Mouse (Mus musculus) layer of hippocampus, adult 18-20 months (tissue): ENCODE measurements around the gene Fkbp15. TPM values are rescaled to one million over a fixed set of nuclear protein-coding genes. Genes with fewer than 3 reads are reported as not detected.
A peak's percentile ranks its signal among the peaks of the same experiment; 100 is the strongest.

Source experiments
- DNase-seq, 2 experiments: peaks; one replicate each; pipeline ENCODE4 v3.0.0; 2022; ENCODE audit warnings: low spot score in 2 of 2
- total RNA-seq, 2 experiments: library from RNA; stranded (reverse); gene quantifications; 2 replicates each; pipeline ENCODE4 v1.2.3; 2021

Gene Fkbp15
- total RNA-seq, 2 experiments from 2014 or later: 38.2 to 38.4 TPM

DNA sequence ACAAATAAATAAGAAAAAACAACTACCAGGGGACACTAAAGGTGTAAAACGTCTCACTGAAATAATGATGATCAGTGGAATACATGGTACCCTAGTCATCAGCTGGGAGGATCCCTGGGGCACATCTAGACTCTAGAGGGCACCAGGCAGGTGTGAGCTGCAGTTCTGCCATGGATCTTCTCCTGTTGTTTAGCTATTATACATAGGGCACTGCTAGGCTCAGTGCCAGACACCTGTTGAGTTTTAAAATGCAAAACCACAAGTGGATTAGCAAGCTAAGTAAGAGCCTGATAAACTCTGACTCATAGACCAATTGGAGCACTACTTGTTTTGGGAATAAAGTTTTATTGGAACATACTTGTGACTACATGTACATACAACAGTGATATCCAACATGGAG is 42.1 kb downstream of the Fkbp15 start:
- DNase-seq: no peak

DNA sequence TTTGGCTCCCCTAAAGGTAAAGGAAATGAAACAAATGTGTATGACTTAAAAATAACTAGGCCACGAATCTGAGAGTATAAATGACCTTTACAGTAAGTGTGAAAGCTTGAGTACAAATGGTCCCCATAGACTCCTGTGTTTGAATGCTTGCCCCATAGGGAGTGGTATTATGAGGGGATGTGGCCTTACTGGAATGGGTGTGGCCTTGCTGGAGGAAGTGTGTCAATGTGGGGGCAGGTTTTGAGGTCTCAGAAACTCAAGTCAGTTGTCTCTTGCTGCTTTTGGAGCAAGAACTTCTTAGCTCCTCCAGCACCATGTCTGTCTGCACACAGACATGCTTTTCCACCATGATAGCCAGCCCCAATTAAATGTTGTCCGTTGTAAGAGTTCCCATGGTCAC is 43.9 kb downstream of the Fkbp15 start:
- DNase-seq: no peak

DNA sequence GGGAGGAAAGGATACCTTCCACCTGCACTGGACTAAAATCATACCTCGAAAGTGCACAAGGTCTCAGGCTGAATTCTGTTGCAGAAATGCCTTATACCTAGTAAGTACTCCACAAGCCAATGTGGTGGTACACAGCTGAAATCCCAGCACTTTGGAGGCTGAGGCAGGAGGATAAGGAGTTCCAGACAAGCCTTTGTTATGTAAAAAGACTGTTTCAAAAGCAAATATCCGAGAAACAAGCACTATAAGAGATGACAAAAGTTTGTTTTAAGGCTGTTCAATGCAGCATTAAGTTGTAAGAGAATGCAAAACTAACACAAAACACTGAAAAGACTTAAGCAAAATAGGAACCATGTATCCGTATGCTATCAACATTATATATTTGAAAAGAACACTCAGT is 45.8 kb downstream of the Fkbp15 start:
- DNase-seq: no peak

DNA sequence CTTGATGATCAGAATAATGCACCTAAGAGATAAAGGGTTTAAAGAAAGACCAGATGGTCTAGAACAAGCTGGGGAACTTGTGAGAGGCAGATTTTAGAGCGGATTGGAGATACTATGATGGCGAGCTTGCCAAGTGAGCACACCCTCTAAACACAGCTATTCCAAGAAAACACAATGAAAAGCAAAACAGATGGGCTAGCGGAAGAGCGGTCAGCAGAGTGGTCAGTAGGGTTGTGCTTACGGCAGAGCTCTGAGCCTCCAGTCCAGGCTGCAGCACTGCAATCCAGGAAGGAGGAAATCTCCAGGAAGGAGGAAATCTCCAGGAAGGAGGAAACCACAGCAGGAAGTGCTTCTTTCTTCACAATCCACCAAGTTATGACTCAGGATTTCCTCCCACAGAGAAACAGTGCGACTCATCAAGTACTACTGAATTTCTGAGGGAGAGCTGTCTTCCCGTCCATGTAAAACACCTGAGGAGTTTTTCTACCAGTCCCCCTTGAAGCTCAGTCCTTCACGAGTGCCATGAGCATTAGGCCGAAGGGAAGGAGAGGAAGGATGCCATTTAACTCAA is 46.6 kb downstream of the Fkbp15 start:
- DNase-seq: no peak

DNA sequence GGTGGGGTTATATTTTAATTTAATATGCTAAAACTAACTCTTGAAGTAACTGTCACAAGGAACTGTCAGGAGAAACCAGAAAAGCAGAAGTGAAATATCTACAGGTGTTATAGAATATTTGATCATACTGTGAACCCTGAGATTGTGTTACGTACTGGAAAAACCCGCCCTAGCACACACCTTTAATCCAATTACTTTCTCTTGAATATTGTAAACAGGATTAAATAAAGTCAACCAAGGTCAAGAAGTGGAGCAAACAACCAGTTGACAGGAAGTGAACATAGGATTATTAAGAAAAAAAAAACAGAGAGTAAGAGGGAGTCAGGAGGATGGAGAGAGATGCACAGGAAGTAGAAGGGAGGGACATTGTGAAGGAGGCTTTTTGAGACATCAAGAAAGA is 47.5 kb downstream of the Fkbp15 start:
- DNase-seq: no peak

DNA sequence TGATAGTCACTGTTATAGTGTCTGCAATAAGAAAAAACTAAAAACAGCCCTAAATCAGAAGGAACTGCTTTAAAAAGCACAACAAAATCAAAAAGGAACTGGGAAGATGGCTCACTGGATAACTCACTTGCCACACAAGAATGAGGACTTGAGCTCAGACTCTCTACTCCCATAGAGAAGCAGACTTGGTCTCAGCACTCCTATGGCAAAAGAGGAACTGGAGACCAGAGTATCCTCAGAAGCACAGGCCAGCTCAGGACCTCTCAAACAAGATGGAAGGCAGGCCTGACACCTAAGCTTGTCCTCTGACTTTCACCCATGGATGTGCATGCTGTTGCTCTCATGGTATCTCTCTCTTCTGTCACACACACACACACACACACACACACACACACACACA is 51.9 kb downstream of the Fkbp15 start:
- no peak for DNase-seq

DNA sequence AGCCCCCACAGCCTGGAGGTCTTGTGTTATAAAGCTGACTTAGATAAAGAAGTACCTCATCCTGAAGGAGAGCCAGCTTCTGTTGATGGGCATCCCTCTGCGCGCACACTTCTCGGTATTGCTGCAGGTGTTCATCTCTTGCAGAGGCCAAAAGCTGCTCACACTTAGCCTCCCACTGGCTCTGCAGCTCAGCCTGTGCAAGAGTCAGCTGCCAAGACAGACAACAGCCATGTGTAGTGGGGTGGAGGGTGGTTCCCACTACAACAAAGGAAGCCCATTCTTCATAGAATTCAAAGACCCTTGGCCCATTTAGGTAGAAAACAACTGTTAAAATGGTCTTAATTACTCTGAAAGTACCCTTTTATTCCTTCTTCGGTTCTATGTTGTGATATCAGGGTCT is 53.5 kb downstream of the Fkbp15 start:
- no peak for DNase-seq

DNA sequence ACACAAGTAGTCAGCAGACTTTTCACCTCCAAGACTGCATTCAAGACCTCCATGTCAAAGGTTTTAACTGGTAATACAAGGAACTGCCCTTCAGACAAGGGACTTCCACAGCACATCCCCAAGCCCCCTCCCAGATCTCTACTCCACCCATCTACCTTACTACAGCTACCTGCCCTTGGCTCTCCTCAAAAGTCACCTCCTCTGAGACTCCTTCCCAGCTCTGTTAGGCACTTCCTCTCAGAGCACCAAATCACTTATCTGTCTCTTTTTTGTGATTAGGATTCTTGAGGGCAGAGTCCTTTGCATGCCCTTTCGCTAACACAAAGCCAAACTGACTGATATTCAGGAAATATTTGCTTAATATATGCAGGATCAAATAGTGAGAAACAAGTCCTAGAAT is 54.0 kb downstream of the Fkbp15 start:
- DNase-seq: no peak

DNA sequence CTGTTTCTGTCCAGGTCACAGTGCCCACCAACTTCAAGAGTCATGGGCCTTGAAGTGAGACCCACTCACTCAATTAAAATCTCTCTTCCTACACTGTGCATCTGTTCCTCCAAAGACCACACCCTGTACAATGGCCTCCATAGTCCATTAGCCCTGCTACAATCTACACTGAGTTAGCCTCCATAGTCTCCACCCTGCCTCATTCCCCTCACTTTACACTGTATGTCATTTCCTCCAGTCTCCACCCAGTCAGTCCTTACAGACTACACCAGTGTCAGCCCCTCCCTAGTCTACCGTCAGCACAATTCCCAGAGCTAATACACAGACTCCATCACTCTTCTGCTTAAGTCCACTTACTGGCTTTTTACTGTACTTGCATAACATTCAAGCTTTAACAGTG is 57.1 kb downstream of the Fkbp15 start:
- no peak for DNase-seq

DNA sequence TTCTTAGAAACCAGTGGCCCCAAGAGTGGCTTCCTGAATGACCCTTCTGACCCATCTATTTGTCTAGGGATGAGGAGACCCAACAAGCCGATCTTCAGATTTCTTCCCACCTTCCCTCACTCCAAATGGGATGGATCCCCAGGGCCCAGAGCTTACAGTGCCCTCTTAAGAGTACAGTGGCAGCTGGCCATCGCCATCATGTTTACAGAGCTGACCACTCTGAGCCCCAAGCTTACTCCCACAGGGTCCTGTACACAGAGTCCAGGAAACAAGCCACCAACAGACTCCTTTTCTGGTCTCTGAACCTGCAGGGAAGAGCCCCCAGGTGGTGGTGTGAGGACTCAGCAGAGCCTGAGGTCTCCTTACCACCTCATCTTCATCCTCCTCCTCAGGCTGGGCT is 57.6 kb downstream of the Fkbp15 start:
- DNase-seq: no peak

DNA sequence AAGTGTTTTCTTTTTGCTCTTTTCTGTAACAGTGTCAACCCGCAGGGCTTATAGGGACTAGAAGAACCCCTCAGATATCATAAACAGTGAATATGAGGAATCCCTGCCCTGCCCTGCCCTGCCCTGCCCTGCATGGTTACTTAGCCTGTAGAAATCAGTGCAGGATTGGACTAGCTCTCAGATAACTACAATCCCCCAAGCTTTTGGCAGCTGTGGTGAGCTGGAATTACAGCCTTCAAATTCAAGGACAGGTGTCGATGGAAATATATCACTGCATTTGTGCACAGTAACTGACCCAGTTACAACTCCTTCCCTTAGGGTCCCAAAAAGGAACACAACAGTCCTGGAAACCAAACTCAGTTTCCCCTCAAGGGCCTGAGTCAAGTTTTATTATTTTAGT is 60.3 kb downstream of the Fkbp15 start:
- no peak for DNase-seq

DNA sequence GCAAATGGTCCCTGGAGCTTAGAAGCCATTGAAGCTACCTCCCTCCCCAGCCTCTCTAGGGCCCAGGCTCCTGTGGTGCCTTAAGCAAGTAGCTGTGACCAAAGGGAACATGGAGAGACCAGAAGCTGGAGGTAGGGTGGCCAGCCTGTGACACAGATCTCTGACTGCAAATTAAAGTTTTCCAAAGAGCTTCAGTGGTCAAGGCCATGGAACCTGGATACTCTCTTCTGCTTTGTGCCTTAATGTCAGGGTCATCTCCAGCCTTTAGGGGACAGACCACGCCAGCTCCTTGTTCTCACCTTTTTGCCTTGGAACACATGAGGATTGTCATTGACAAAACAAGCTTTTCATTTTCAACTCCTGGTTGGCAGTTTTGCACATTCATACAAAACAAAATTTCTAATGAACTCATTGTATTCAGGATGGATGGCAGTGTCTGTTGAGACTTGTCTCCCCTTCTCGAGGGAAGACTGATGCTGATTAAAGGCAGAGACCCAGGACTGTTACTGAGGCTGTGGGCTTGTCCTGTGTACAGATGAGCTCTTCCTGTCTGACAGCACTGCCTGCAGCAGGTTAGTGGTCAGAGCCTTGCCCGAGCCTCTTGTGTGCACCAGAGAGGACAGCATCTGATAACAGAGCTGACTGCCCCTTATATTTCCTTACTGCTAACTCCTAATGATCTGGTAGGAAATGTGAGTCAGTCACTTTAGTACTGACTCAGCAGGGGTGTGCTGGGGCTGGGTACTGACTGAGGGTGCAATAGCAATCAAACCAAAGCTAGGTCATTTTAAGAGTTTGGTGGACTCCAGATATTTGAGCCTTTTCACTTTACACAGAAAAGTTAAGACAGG is 62.8 kb downstream of the Fkbp15 start:
- no peak for DNase-seq

DNA sequence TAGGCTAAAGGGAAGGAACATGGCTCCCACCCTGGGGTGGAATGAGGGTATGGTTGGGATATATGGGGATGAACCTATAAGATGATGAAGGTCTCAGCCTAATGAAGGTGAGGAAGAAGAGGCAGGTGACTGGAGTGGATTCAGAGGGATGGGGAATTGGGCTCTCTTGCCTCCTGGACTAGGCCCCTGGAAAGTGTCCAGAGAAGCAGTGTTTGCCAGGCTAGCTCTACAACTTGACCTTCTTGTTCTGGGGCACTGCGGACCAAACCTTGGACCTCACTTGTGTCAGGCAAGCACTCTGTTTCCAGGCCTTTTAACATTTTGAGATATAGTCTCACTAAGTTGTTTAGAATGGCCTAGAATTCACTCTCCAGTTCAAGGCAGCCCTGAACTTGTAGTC is 65.6 kb downstream of the Fkbp15 start:
- no peak for DNase-seq

DNA sequence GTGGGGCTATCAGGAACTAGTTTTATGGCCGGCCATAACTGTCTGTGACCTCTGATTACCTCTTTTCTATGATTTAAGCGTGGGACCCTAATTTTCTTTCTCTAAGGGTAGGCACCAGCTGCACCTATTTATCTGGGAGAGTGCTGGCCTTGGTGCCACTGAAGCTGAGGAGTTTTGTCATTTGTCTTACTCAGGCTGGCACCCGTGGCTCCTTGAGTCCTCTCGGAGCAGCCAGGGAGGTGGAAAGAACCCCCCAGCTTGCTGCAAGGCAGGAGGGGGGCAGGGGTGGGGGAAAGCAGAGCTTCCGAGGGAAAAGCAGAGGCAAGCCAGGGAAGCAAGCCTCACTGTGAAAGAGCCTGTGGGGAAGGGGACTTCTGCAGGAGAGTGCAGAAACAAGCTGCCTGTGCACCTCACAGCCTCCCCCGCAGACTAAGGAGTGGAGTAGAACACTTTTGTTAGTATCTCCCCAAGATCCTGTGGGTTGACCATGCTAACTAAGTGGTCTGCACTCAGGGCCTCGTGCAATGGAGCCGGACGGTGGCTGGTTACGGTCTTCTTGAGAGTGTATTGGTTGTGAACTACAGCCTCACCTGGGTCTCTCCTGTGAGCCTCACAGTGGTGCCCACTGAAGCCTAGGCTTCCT is 67.0 kb downstream of the Fkbp15 start:
- no peak for DNase-seq

DNA sequence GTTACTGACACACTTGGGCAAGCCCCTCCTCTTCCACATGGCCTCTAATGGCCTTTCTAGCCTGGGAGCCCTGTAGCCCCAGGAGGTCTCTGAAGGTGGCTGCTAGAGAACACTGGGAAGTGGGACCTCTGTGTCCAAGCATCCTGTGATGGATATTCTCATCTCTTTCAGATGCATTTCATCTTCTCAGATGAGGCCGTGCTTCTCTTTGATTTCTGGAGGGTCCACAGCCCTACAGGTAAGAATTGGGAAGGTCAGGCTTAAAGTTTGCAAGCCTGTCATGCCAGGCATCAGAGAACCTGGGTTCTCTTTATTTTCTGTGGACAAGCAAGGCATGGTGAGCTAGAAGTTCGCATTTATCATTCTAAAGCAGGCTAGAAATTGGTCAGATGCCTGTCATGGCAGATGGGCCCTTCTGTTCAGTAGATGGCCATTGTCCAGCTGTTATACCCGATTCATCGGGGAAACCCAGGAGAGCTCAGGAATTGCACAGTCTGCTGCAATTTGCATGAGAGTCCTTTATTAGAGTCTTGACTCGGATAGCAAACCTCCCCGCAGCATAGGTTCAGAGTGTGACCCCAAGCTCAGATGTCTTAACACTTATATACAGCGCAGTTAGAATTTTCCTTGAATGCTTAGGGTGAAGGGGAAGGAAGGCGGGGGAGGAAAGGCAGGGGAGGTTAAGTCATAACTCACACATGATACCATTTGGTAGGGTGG is 67.7 kb downstream of the Fkbp15 start:
- DNase-seq: no peak

DNA sequence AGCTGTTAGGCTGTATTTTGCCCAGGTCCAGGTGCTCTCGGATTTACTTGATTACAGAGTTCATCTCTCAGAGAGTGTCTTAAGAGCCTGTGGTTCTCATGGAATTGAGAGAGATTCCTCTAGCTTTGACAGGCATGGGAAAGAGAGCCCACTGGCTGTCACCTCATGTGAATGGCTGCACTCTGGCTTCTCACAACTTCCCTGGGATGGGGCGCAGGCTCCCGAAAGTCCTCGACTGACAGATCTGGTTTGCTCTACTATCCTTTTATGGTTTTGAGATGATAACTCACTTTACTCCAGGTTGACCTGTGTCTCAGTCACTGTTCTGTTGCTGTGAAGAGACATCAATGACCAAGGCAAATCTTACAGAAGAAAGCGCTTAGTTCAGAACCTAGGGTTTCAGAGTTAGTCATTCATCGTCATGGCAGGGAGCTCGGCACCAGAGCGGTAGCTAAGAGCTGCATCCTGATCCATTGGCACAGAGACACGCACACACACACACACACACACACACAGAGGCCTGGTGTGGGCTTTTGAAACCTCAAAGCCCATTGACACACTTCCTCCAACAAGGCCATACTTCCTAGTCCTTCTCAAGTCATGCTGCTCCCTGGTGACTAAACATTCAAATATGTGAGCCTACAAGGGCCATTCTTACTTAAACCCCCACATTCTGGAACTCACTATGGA is 69.4 kb downstream of the Fkbp15 start:
- no peak for DNase-seq

DNA sequence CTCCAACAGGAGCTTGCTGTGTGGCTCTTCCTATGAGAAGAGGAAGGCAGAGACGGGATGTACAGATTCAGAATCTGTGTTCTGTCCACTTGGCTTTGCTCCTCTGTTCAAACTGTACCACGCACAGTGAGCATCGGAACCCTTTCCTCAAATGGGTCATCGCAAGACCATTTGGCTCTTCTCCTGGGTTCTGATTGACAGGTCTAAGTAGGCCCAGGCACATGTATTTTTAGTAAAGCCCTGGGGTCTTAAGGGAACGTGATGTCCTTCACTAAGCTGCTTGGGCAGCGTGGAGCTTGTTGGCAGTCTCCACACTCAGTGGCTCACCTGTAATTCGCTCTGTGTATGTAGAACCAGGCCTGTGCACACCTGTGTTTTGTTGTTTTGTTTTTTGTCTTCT is 71.1 kb downstream of the Fkbp15 start:
- DNase-seq: no peak

DNA sequence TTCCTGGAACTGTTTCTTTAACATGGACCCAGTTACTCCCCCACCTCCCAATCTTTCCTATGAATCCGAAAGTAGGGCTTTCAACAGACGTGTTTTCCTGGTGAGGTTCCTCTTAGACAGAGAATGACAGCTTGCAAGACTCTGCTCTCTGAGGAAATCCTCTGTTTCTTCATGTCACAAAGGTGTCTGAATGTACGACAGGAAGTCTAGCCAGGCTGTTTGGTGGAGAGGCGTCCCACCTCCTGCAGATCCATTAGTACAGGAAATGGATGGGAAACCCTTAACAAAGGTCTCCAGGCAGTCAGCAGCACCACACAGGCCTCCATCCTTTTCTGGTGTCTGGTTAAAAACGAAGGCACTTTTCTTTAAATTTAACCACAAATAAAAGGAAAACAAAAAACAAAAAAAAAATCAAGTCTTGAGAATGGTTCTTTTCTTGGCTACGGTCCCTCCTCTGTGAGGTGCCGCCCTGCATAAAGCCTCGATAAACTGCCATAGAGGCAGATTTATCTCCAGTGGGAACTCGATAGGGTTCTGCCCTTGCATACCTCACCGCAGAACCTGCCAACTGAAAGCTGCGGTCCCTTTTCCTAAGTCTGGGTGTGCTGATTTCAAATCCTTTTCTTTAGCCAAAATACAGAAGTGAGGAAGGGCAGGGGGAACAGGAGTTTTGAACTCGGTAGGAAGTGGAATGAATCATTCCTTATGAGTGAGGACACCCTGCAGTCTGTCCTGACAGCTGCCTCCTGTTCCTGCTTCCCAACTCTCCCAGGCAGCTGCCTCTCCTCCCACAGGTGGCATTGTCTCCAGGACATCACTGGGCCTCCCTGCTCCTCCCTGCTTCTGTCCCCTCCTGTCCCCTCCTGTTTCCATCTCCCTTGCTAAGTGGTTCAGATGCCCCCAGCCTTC is 73.1 kb downstream of the Fkbp15 start:
- DNase-seq: no peak

DNA sequence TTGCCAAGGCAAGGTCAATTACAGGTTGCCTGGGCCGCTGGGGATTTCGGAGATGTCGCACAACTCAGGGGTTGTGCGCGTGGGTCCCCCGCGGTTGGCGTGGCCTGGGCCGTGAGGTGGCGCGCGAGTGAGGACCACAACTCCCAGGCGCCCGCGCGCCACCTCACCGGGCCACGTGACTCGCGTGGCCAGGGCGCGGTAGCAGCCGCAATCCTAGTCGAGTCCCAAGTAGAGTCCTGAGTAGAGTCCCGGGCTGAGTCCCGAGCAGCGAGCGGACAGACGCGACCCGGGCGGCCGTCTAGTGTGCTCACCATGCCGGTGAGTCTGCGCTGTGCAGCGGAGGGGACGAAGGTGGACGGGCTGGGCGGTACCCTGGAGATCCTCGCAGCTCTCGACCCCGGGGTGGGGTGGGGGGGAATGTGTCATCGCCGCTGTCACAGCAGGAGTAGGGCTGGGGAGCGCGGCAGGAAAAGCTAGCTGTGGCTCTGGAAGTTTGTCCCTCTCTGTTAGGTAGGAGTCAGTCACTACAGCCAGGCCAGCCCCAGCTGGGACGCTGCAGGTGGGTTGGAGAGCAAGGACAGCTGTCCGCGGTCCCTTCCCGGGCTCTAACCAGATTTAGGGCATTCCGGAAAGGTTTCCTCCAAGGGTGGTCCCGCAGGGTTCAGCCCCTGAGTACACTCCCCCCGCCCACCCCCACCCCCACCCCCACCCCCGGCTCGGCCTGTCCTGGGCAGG is 73.9 kb downstream of the Fkbp15 start:
- DNase-seq: peak; percentile 62 to 85

DNA sequence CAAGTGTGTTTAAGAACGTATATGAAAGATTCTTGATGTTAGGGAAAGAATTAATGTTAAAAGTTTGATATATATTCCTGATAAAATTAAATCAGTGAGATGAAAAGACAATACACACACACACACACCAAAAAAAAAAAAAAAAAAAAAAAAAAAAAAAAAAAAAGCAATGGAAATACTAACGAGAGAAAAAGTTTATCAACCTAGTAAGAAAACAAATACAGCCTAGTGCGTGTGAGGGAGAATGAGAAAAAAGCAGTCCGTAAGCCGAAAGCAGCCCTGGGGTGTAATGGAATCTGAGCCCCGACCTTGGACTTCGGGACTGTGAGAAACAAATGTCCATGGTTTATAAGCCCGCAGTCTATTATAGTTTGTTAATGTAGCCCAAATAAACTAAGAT is 74.8 kb downstream of the Fkbp15 start:
- no peak for DNase-seq
